Comparison of ENCODE assay signal across 21 mouse cellular contexts in the genomic region with DNA sequence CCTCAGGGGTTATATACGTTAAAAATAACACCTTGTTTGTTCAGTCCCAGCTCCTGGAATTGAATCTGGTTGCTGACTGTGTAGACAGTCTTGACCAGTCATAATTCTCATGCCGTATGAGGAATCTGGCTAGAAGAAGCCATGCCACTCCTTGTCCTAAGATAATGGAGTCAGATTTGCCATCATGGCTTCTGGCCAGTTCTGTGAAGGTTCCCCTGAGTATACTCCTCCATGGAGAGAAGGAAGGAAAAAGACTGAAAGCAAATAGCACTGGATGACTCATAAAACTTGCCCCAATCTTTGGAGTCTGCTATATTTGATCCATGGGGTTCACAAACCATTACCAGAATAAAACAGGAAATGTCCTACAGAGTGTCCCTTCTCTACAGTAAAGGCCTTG.
DNase-seq lines count a peak whose midpoint lies in the region; ATAC-seq and TF ChIP-seq lines count a peak whose summit lies in the region.
"Had no signal": no experiment of that assay in that cellular context is flagged by ENCODE, and none has a peak within 500 bp of the region (broad histone marks: within the 10 kb centered on the region; RNA-seq: fewer than 3 reads in every experiment).

No protein-coding gene starts in this region.

- ATAC-seq in frontal cortex, adult (ENCODE audit: low TSS enrichment), result peak; percentile 31; the same call in 1 of the 2 replicates
- ATAC-seq in stomach, postnatal 0 days (ENCODE audit: low FRiP score, low TSS enrichment), result peak; percentile 47; the same call in 1 of the 2 replicates
- ATAC-seq in forebrain, embryonic 15.5 days (replicated peaks), result no peak
- ATAC-seq: forebrain, embryonic 14.5 days; forebrain, postnatal 0 days had no signal

- WGBS in stomach, postnatal 0 days, result 69% methylated on average over 2 of the region's 2 CpGs
- 85% methylated on average over 2 of the region's 2 CpGs for WGBS in forebrain, embryonic 15.5 days

- H3K4me3 ChIP-seq in stomach, postnatal 0 days (ENCODE audit: low read depth, low read length), result no peak overlapping the region
- H3K4me3 ChIP-seq in forebrain, embryonic 15.5 days, result no peak overlapping the region
- H3K4me3 ChIP-seq: embryonic facial prominence, embryonic 13.5 days; embryonic facial prominence, embryonic 15.5 days; erythroblast, embryonic 14.5 days; forebrain, embryonic 10.5 days; forebrain, embryonic 12.5 days had no signal

- H3K36me3 ChIP-seq in stomach, postnatal 0 days (ENCODE audit: control insufficient read depth, insufficient read depth, low read length), result no peaks in the 10 kb centered on the region
- H3K36me3 ChIP-seq in forebrain, embryonic 15.5 days, result no peaks in the 10 kb centered on the region
- H3K36me3 ChIP-seq: embryonic facial prominence, embryonic 13.5 days; embryonic facial prominence, embryonic 15.5 days; forebrain, embryonic 10.5 days; forebrain, embryonic 12.5 days had no signal

- H3K27me3 ChIP-seq in stomach, postnatal 0 days (ENCODE audit: control insufficient read depth, insufficient read depth, low read length), result no peaks in the 10 kb centered on the region
- no peaks in the 10 kb centered on the region for H3K27me3 ChIP-seq in forebrain, embryonic 15.5 days
- H3K27me3 ChIP-seq: embryonic facial prominence, embryonic 13.5 days; embryonic facial prominence, embryonic 15.5 days; forebrain, embryonic 12.5 days had no signal

- H3K4me1 ChIP-seq in stomach, postnatal 0 days (replicated peaks; ENCODE audit: control insufficient read depth, insufficient read depth), result no peaks in the 10 kb centered on the region
- H3K4me1 ChIP-seq in forebrain, embryonic 15.5 days, result peaks cover 10% of the 10 kb centered on the region
- H3K4me1 ChIP-seq: embryonic facial prominence, embryonic 15.5 days had no signal

- TF ChIP-seq CTCF in stomach, postnatal 0 days (IDR thresholded peaks at IDR 0.05; ENCODE audit: low read depth), result no peak

- no peak overlapping the region for H3K27ac ChIP-seq in stomach, postnatal 0 days (replicated peaks)
- H3K27ac ChIP-seq in forebrain, embryonic 15.5 days (replicated peaks), result no peak overlapping the region
- H3K27ac ChIP-seq: embryonic facial prominence, embryonic 13.5 days; embryonic facial prominence, embryonic 15.5 days; forebrain, embryonic 10.5 days; forebrain, embryonic 12.5 days had no signal

- no peak overlapping the region for H3K4me2 ChIP-seq in stomach, postnatal 0 days (replicated peaks; ENCODE audit: low read depth)
- no peak overlapping the region for H3K4me2 ChIP-seq in forebrain, embryonic 15.5 days (replicated peaks)
- H3K4me2 ChIP-seq: embryonic facial prominence, embryonic 13.5 days; embryonic facial prominence, embryonic 15.5 days; forebrain, embryonic 12.5 days had no signal

- H3K9ac ChIP-seq in stomach, postnatal 0 days (ENCODE audit: low read length), result no peak overlapping the region
- H3K9ac ChIP-seq in forebrain, embryonic 15.5 days (replicated peaks), result no peak overlapping the region
- H3K9ac ChIP-seq: embryonic facial prominence, embryonic 13.5 days; embryonic facial prominence, embryonic 15.5 days; forebrain, embryonic 12.5 days; forebrain, postnatal 0 days had no signal

- no peak for DNase-seq in frontal cortex, postnatal 10 days (ENCODE audit: low spot score in 2 of 2)
- DNase-seq in 3T3-L1 (ENCODE audit: low read depth, low spot score), result peak; percentile 56
- DNase-seq in stomach, postnatal 0 days (ENCODE audit: low spot score), result peak; percentile 20
- DNase-seq: adrenal gland, adult 8-10 months; adrenal gland, postnatal 14 days; adrenal gland, postnatal 36 days; cerebellum, adult 18-20 months; cerebellum, adult 8-10 months; cerebellum, adult 9-11 months; cerebellum, postnatal 14 days; cerebellum, postnatal 36 days; embryo, embryonic 11 days; forebrain, postnatal 0 days had no signal

- H3K9me3 ChIP-seq in stomach, postnatal 0 days (ENCODE audit: control insufficient read depth, low read length), result no peaks in the 10 kb centered on the region
- H3K9me3 ChIP-seq in forebrain, embryonic 15.5 days, result no peaks in the 10 kb centered on the region
- H3K9me3 ChIP-seq: embryonic facial prominence, embryonic 13.5 days; embryonic facial prominence, embryonic 15.5 days; forebrain, embryonic 10.5 days; forebrain, embryonic 12.5 days had no signal

- TF ChIP-seq EP300 in stomach, postnatal 0 days (optimal IDR thresholded peaks at IDR 0.05), result no peak

Comparison
In these comparisons a context has a peak if more than half of its experiments do, and no peak if none do; other contexts are left out.
1. DNase-seq: peak in 3T3-L1 (single experiment) and stomach, postnatal 0 days (single experiment); none in frontal cortex, postnatal 10 days (0 of 2).